Mouse (Mus musculus) gastrocnemius, postnatal 36 days (tissue): ENCODE data around the gene Drg2. TPM values are rescaled to one million over a fixed set of nuclear protein-coding genes. Genes with fewer than 3 reads are reported as not detected.

Experiments
- DNase-seq, 2 experiments: peaks; one replicate each; pipeline ENCODE4 v3.0.0; 2022
- intact Hi-C: fragments of 180-260 bp; cut with DNase I; formaldehyde crosslinking; loops from one replicate; pipeline ENCODE4 v1.15.1; 2025
- total RNA-seq, 2 experiments: library from RNA; stranded (reverse); gene quantifications; 2 replicates each; pipeline ENCODE4 v1.2.3; 2021

Drg2 gene
- total RNA-seq, 2 experiments from 2014 or later = 22.0 to 23.2 TPM

GRCm38 (mm10) chr11:60457973-60458372 is 3.6 kb downstream of the Drg2 start:
- intact Hi-C loops = no loop called here
- DNase-seq = no peak

DNA sequence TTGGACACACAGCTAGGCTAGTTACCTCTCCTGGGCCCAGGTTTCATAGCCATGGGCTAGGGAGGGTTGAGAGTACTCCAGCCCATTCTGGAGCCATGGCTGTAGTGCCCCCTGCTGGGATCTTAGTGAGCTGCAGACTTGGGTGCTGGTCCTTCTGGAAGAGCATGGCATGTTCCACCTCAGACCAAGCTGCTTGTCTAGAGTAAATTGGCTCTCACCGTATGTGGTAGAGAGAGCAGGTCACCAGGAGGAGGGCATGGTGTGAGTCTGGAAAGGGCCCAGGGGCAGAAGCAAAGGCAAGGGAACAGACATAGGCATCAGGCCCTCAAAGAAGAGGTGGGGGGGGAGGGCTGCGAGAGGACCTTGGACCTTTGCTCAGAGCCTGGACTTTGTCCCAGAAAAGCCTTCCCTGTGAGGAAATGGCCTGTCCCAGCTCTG is 11.6 kb downstream of the Drg2 start:
- no peak for DNase-seq
- intact Hi-C loops = no loop called here

DNA sequence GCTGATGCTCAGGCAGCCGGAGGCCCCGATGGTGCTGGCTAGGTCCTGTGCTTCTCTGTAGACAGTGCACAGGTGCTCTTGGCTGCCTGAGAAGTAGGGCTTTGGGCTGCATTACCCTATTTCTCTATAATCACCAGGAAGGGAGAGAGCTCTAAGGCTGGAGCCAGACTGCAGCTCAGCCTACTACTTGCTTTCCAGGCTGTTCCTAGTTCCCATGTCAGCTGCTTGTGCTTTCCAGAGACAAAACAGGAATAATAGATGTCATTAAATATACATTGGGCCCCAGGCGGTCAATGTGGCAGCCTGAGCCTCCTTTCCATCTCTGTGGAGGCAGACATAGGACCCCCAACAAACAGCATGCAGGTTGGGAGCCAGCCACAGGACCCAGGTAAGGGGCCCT is 14.6 kb downstream of the Drg2 start, which contains the start of gene Myo15:
Gene Myo15 (plus strand): TSS at position 301 of the 400 bp plus-strand sequence.
- DNase-seq = no peak
- intact Hi-C loops = no loop called here

DNA sequence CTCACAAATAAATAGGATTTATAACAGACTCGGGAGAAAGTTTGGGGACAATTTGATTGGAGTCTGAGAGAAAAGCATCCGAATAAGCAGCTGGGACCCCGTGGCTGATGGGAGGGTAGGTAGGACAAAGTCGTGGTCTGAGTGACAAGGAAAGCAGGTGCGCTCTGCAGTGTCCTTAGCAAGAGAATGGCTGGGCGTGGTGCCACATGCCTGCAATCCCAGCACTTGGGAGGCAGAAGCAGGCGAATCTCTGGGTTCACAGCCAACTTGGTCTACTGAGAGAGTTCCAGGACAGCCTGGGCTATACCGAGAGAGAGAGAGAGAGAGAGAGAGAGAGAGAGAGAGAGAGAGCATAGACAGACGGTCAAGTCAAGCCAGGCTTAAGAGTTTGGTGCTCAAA is 16.4 kb downstream of the Drg2 start:
- DNase-seq = no peak
- intact Hi-C loops = no loop called here

- intact Hi-C loops = no loop called here
- no peak for DNase-seq
Measured at GRCm38 (mm10) chr11:60474534-60474933, 20.1 kb downstream of the Drg2 start.

- intact Hi-C loops = no loop called here
- DNase-seq = no peak
Measured at GRCm38 (mm10) chr11:60475668-60476362, 21.4 kb downstream of the Drg2 start.

GRCm38 (mm10) chr11:60478121-60478520 is 23.7 kb downstream of the Drg2 start:
- intact Hi-C loops = no loop called here
- DNase-seq = no peak

GRCm38 (mm10) chr11:60486267-60486666 is 31.9 kb downstream of the Drg2 start:
- DNase-seq = no peak
- intact Hi-C loops = no loop called here

DNA sequence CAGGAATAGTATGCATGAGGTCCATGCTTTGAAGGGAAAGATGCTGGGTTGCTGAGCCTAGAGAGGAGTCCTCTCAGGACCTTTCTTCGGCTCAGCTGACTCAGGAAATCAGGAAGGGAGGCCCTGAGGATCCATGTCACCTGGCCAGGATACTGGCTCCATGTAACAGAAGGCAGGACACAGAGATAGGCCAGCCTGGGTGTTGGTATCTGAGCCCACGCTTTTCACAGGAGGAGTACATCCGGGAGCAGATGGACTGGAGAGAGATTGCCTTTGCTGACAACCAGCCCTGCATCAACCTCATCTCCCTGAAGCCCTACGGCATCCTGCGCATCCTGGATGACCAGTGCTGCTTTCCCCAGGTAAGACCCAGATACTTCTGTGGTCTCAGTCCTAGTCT is 38.3 kb downstream of the Drg2 start:
- DNase-seq = no peak
- intact Hi-C loops = no loop called here

DNA sequence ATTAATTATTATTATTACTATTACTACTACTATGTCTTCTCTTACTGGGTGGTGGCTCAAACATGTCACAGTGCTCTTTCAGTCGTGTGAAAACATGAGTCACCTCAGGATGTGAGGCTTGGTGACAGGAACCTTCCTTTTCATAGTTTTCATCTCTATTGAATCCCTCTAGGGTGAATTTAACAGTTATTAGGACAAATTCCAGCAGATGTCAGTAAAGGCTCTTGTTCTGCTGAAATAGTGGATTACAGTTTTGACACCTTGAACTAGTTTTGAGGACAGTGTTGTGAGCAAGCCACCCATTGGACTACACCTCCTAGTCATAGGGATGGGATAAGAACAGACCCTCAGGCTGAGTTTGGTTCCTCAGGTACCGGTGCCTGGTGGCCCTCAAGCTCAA is 41.3 kb downstream of the Drg2 start:
- intact Hi-C loops = no loop called here

GRCm38 (mm10) chr11:60507281-60507680 is 52.9 kb downstream of the Drg2 start:
- DNase-seq = no peak
- intact Hi-C loops = no loop called here

More for the DNA sequence above, 41.3 kb downstream of the Drg2 start:
- no peak for DNase-seq

DNA sequence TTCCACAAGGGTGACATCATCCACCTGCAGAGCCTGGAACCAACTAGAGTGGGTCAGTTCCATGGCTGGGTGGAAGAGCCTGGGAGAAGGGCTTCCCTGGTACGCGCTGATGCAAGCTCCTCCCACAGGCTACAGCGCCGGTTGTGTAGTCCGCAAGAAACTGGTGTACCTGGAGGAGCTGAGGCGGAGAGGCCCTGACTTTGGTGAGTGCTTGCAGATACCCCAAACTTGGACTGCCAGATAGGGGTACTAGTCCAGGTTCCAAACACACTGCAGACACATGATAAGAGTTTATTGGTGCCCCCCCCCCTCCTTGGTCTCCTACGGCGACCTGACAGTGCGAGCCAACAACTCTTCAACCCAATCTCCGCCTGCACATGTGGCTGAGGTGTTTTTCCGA is 54.6 kb downstream of the Drg2 start:
- no peak for DNase-seq
- intact Hi-C loops = no loop called here

DNA sequence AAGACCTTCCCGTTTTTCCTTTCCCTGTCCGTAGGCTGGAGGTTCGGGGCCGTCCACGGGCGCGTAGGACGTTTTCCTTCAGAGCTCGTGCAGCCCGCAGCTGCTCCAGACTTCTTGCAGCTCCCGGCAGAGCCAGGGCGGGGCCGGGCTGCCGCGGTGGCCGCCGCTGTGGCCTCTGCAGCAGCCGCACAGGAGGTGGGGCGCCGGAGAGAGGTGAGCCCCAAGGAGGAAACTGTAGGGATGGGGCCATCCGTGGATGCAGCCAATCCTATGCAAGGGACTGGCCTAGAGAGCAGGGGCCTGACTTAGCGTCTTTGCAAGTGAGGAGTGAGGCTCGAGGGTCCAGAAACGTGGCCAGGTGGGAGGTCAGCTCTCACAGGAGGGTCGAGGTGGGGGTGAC is 55.1 kb downstream of the Drg2 start:
- intact Hi-C loops = no loop called here
- DNase-seq = no peak

- intact Hi-C loops = no loop called here
Measured at GRCm38 (mm10) chr11:60511893-60512292, 57.5 kb downstream of the Drg2 start.

DNA sequence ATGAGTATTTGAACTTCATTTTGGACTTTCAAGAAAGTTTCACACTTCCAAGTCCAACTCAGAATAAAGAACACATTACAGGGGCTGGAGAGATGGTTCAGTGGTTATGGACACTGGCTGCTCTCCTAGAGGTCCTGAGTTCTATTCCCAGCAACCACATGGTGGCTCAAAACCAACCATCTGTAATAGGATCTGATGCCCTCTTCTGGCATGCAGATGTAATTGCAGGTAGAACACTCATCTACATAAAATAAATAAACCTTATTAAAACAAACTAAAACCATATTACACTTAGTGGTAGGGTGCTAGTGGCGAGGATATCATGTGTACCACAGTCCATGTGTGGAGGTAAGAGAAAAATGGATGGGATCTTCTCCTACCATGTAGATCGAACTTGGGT is 58.1 kb downstream of the Drg2 start:
- no peak for DNase-seq
- intact Hi-C loops = no loop called here

More at GRCm38 (mm10) chr11:60511893-60512292, 57.5 kb downstream of the Drg2 start:
- no peak for DNase-seq

- no peak for DNase-seq
- intact Hi-C loops = no loop called here
Measured at GRCm38 (mm10) chr11:60514941-60515340, 60.5 kb downstream of the Drg2 start.

DNA sequence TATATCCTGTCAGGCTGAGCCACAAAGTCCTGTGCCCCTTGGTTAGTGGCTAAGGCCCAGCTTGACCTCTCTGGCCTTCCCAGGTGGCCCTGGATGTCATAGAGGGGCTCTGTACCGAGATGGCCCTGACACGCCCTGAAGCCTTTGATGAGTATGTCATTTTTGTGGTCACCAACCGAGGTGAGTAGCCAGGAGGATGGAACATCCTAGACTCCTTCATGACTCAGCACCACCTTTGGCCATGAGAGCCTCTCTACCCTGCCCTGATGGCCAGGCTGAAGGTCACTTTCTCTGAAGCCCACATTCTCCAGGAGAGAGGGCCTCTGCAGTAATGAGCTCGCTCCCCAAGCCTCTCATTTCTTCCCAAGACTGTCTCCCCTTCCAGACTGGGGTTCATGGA is 63.9 kb downstream of the Drg2 start:
- no peak for DNase-seq
- intact Hi-C loops = loop anchor here (2.0 kb wide), 1 partner anchor 36 kb away; no protein-coding TSS in a partner anchor

Other genes with a start within 250 kb of the Drg2 start
- gene Srebf1, start 232.0 kb upstream of the Drg2 start, total RNA-seq = 10 to 100 TPM; 18.4 to 21.0 TPM
- 10 to 100 TPM; 59.4 to 61.5 TPM for gene Tom1l2, start 101.7 kb upstream of the Drg2 start, total RNA-seq
- 1 to 10 TPM; 1.1 to 1.2 TPM for gene Drc3, start 101.3 kb upstream of the Drg2 start, total RNA-seq
- 10 to 100 TPM; 53.7 to 61.9 TPM for gene Gid4, start 37.4 kb upstream of the Drg2 start, total RNA-seq
- 10 to 100 TPM; 28.7 to 30.9 TPM for gene Atpaf2, start 36.1 kb upstream of the Drg2 start, total RNA-seq
- gene Myo15, start 14.7 kb downstream of the Drg2 start, total RNA-seq = not detected
- 100 to 1,000 TPM; 107 TPM for gene Alkbh5, start 81.8 kb downstream of the Drg2 start, total RNA-seq
- 1 to 10 TPM; 8.2 to 8.5 TPM for gene Llgl1, start 245.1 kb downstream of the Drg2 start, total RNA-seq